Mouse (Mus musculus) mouse trophoblast stem cell (cell line): ENCODE measurements around the gene Ces2h.
"Not testable (repeated sequence)": the region's sequence is repeated elsewhere in the genome, so short reads cannot be mapped to it uniquely, and the experiment has no call there.

Experiments
- in situ Hi-C, 2 experiments: fragments of 300-500 bp; cut with MseI, MboI; formaldehyde crosslinking; loops; 2 replicates in 1 of 2; 3 replicates in 1 of 2; pipeline ENCODE4 v1.15.1; 2025

Gene Ces2h

GRCm38 (mm10) chr8:105000586-105000985, at the start of gene Ces2h:
Ces2h (plus strand) TSS chr8:105000853.
- in situ Hi-C loops, result no loop called here

- in situ Hi-C loops, result no loop called here
Observed at GRCm38 (mm10) chr8:104961537-104961961, 39.1 kb upstream of the Ces2h start, which contains the start of gene Ces2g. Ces2g (plus strand) TSS chr8:104961718.

DNA sequence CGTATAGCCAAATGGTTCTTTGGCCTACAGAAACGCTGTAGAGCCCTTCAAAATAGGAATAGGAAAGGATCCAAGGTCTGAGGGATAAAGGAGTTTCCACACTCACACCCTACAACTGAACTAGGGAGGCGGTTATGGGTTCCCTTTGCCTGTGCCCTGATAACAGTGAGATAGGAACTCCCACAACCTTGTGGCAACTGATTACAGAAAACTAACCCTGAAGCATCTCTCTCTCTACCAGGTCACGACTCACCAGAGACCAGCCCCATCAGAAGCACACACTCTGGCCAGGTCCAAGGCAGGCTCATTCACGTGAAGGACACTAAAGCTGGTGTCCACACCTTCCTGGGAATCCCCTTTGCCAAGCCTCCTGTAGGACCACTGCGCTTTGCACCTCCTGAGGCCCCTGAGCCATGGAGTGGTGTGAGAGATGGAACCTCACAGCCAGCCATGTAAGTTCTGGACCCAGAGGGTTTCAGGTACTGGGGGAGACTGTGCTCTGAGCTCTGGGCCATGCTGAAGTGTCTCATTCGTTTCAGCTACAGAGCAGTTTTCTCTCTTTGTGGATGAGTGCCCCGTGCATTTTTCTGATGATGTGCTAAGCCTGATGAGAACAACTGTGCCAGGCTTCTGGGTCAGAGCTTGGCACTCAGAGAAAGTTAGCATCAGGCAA, 38.3 kb upstream of the Ces2h start:
- in situ Hi-C loops, result no loop called here

DNA sequence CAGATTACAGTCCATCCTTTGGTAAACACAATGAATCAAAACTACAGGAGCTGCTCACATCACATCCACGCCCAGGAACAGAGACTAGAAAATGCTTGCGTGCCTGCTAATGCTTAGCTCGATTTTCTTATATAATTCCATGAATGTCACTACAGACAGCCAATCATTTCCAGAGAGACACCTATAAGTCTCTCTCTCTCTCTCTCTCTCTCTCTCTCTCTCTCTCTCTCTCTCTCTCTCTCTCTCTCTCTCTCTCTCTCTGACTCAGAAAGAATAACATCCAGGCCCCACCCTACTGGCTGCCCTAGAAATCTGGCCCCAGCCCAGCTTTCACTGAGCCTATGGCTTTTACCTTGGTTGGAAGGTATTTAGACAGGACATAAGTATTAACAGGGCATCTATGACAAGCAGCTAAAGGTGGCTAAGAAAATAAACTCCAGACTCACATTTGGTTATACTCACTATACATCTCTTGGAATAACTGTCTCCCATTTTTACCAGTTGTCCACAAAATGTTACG, 37.2 kb upstream of the Ces2h start:
- in situ Hi-C loops, result no loop called here

DNA sequence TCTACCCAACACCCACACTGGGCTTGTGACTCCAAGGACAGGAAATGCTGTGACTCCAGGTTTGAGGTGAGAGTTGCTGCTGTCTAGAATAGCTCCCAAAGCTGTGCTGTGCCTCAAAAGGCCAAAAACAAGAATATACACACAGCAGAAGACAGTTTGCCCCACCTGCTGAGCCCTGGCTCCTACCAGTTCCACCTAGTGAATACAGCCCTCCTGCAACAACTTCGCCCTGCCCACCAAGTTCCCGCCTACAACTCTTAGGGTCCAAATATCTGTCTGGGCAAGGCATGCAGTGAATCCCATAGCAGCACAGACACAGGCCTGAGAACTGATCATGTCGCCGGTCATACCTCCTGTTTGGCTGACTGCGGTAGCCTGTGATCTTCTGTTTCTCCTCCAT, 16.5 kb upstream of the Ces2h start:
- in situ Hi-C loops, result no loop called here

DNA sequence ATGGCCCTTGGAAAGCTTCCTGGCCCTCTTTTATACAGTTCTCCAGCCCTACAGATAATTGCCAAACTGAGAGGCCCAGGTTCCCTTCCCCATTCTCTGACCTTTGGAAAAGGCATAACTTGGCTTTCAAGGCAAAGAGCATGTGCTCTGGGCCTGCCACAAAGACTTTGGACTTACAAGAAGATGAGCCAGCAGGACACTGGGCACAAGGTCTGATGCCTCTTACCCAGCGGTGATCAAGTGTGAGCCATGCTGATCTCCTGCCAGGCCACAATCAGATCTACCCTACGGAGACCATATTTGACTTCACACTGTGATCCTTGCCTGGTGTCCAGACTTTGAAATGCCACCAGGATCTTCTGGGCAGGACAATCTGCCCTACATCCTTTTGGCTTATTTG, 15.7 kb upstream of the Ces2h start:
- in situ Hi-C loops, result no loop called here

DNA sequence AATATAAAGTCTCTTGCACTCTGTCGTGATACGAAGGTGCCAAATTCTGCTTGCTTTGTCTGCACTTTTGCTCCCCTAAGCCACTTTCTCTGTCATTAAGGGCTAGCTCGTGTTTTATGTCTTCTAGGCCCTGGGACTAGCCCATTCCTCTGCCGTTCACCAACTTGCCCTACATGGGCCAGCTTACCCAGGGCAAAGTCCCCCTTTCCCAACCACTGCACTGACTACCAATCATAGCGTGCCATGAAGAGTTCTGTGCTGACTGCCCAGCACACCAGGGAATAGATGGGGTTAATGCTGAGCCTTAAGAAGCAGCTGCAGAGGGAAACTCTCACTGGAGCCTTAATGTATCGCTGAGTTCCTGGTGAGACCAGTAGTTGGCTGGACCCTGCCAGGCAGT, 2.5 kb upstream of the Ces2h start:
- in situ Hi-C loops, result no loop called here

DNA sequence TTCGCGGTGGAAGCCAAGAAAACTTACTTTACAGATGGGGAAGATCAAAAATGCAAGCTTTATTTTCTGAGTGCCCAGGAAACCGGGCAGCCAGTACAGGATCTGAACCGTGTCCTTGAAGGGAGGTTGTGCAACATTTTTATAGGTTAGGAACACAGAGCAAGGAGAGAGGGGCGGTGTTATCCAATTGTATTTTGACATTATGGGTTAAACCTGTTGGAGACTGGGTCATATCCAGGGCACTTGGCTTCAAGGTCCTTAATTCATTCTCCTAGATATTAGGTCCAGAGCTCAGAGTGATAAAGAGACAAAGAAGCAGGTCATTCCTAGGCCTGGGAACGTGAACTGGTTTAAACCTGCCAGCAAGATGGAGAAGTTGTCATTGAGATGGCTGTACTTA, 1.5 kb upstream of the Ces2h start:
- in situ Hi-C loops, result no loop called here

DNA sequence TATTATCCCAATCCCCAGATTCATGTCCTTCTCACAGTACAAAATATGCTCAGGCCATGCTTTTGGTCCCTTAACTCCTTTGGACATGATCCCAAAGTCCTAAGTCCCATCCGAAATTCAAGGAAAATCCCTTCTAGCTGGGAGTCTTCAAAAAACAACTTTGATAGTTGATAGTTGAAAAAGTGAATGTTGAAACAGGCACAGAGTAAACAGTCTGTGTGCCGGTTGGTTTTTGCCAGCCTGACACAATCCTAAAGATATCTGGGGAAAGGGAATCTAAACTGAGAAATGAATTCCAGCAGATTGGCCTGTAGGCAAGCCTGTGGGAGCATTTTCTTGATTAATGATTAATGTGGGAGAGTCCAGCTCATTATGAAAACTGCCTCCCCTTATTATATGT, 9.3 kb downstream of the Ces2h start:
- in situ Hi-C loops, result no loop called here

DNA sequence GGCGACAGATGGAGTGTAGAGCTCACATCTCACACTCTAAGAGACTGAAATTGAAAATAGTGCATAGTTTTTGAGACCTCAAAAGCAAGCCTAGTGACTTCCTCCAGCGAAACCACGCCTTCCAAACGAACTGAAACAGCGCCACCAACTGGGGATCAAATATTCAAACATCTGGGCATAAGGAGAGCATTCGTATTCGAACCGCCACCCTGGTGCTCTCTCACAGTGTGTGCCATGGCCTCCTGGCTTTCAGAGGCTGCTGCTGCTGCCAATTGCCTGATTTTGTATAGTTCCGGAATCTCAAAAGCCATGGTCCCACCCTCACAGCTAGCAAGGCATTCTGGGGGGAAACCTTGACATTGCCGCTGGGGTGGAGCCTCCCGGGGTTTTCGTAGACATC, 10.5 kb downstream of the Ces2h start:
- in situ Hi-C loops, result no loop called here

DNA sequence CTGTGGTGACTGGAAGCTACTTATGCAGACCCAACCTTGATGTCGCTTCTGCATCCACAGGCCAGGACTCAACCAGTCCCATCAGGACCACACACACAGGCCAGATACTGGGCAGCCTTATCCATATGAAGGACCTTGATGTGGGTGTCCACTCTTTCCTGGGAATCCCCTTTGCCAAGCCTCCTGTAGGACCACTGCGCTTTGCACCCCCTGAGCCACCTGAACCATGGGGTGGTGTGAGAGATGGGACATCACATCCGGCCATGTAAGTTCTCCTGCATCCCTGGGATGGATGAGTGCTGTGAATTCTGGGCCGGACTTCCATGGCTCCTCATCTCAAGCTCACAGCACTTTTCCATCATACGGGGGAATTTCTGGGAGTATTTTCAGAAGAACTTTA, 13.7 kb downstream of the Ces2h start:
- in situ Hi-C loops, result no loop called here

- in situ Hi-C loops, result no loop called here
Observed at GRCm38 (mm10) chr8:105021954-105022353, 21.3 kb downstream of the Ces2h start.

- in situ Hi-C loops, result no loop called here
Observed at GRCm38 (mm10) chr8:105023087-105023486, 22.4 kb downstream of the Ces2h start.

GRCm38 (mm10) chr8:105025050-105025449, 24.4 kb downstream of the Ces2h start:
- in situ Hi-C loops, result no loop called here

DNA sequence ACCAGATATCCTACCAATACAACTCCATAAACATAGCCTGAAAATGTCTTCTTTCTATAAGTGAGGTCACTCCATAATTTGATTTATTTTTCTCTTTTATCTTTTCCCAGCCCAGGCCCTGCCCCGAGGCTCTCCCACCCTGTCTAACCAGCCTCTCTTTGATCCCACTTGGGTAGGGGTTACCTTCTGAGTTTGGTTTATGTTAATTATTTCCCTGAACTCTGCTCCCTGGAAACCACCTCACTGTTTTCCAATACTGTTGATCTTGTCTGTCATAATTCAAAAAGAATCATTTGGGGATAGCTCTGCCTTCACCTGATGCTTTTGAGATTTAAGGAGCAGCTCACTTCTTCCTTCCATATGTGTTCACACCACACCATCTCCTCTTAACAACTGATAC, 42.9 kb downstream of the Ces2h start:
- in situ Hi-C loops, result no loop called here

DNA sequence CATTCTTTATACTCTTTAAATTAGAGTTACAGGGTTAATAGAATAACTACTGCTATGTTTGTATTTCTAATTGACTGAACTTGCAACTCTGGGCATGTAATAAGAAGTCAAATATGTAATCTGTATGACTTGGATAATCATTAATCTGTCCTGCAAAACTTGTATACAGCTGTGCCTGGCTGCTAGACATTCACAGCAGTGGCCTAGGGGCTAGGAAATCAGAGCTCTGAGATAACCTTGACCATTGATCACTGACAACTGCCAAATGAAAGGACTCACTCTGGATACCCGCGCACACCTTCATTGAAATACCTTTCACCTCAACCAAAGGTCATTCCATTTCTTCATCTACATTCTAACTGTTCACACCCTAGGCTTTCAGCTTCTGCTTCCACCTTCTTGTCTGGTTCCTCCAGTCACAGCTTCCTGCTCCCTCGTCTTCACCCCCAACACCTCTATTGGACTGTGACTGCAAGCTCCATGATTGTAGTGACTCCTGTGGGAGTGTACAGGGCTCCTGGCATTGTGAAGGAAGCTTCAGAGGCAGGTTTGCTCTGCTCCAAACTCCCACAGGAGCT, 45.3 kb downstream of the Ces2h start:
- in situ Hi-C loops, result no loop called here

- in situ Hi-C loops, result no loop called here
Observed at GRCm38 (mm10) chr8:105048371-105048854, 47.8 kb downstream of the Ces2h start, which contains the start of gene Ces3a. Ces3a (plus strand) TSS chr8:105048601.

DNA sequence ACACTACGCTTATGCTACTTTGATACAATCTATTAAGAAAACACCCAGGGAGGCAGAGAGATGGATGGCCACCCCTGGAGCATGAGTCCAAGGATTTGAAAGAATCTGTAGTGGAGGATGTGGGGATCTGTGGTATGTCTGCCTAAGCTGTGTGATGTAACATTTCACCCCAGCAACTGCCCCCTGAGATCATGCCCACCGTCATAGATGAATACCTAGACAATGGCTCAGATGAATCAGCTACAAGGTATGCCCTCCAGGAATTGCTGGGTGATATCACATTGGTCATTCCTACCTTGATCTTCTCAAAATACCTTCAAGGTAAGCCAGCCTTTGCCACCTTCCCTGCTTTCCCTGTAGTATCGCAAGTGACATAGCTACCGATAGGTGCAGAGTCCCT, 55.6 kb downstream of the Ces2h start:
- in situ Hi-C loops, result no loop called here

GRCm38 (mm10) chr8:105060056-105060455, 59.4 kb downstream of the Ces2h start:
- in situ Hi-C loops, result no loop called here

DNA sequence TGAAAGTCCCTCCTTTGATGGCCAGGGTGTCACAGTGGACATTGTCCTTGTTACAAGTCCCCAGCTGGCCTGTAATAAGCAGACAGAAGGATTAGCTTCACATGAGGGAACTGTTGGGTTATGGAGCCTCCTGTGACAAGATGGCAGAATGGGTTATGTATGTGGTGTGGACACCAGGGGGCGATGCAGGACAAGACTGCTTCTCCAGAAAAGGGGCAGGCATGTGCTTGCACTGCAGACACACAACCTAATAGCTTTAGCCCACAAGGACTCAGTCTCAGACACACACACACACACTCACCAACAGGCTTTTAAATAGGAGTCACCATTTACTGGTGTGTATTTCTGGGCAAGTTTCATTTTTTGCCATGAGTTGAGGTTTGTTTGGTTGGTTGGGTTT, 66.1 kb downstream of the Ces2h start:
- in situ Hi-C loops, result no loop called here

DNA sequence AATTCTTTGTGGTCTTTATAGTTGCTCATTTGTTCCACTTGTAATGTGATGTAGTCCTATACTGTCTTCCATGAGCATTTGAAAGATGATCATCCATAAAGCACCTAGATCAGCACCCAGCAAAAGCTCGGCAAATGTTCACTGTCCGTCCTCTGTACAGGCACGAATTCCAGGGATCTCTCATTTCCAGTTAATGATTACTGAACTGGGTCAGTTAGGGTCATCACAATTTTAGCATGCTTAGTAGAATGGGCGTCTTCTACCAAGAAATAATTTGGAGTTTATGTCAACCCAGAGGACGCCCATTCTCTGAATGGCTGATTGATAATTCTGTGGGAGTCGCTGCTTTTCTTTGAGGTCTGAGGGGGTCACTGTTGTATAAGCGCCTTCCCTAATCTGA, 67.3 kb downstream of the Ces2h start:
- in situ Hi-C loops, result not testable (repeated sequence)

DNA sequence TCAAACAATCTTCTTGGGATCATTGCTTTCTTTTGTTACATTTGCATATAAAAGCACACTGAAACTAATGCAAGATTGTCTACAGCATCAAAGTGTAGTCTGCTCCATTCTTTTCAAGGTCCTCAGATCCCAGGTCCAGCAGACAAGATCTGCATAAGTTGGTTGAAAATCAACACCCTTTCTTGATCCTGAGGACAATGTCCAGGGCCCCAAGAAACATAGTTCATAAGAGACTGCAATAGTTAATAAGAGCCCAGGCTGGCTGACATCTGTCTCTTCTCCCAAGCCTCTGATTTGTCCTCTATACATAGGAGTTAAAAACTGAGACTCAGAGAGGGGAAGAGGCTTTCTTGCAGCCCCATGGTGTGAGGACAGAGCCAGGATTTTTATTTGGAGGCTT, 68.3 kb downstream of the Ces2h start:
- in situ Hi-C loops, result no loop called here
